Mouse (Mus musculus): ENCODE data around the gene Tssk6.

- no peak for TF ChIP-seq GATA1 (IDR thresholded peaks at IDR 0.05; ENCODE audit: borderline replicate concordance, low read length)
- TF ChIP-seq FLI1 (IDR thresholded peaks at IDR 0.05; ENCODE audit: low read length): no peak
These were observed 16.5 kb downstream of the Tssk6 start for GRCm38 (mm10) chr8:69918506-69918905.

Data from megakaryocyte, embryonic 14.5 days (primary cell).